ENCODE assay signal across 8 mouse cellular contexts in the genomic region with DNA sequence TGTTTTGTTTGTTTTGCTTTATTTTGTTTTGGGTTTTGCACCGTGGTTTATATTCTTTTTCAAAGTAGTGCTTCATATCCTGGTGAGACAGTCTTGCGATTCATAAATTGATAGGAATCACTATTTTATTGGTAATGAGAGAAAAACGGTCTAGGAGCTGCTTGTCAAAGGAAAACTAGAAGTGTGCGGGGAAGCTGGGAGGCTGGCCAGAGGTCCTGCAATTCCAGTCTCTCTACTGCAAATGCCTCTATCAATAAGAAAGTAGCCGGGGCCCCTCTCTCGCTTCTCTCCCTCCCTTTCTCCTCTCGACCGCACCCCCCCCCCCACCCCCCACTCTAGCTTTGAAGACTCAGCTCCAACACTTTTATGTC. TPM values are rescaled to one million over a fixed set of nuclear protein-coding genes. Genes with fewer than 3 reads are reported as not detected.
A peak's percentile ranks its signal among the peaks of the same experiment; 100 is the strongest.
DNase-seq lines count a peak whose midpoint lies in the region; ATAC-seq and TF ChIP-seq lines count a peak whose summit lies in the region.

No protein-coding gene starts in this region.

- under 1% methylated on average over 6 of the region's 8 CpGs for WGBS in forebrain, postnatal 0 days
- 3% methylated on average over 6 of the region's 8 CpGs for WGBS in liver, embryonic 14.5 days (ENCODE audit: insufficient replicate concordance)
- 1% methylated on average over 7 of the region's 8 CpGs for WGBS in stomach, postnatal 0 days

- TF ChIP-seq EP300 in liver, embryonic 14.5 days (IDR thresholded peaks at IDR 0.05; ENCODE audit: low read depth) = no peak
- TF ChIP-seq EP300 in stomach, postnatal 0 days (optimal IDR thresholded peaks at IDR 0.05) = no peak

- H3K27ac ChIP-seq in layer of hippocampus, adult 2 months = peak overlapping the region; percentile 100; the same call in 1 of the 2 replicates
- H3K27ac ChIP-seq in forebrain, postnatal 0 days (ENCODE audit: low read depth, low read length) = peak overlapping the region; percentile 100
- H3K27ac ChIP-seq in liver, embryonic 14.5 days = peak overlapping the region; percentile 96
- peak overlapping the region; percentile 99 for H3K27ac ChIP-seq in stomach, postnatal 0 days (replicated peaks)

- peak; percentile 21; the same call in 1 of the 2 replicates for ATAC-seq in forebrain, postnatal 0 days
- ATAC-seq in liver, embryonic 14.5 days (ENCODE audit: insufficient read depth) = peak; percentile 42; the same call in 1 of the 2 replicates
- ATAC-seq in stomach, postnatal 0 days (ENCODE audit: low FRiP score, low TSS enrichment) = peak; percentile 40
- no peak for ATAC-seq in granulocyte monocyte progenitor cell, adult 5-6 weeks (replicated peaks; ENCODE audit: poor library complexity, severe bottlenecking)

- peak in 1 of 2 experiments; percentile 30 for DNase-seq in layer of hippocampus, adult 2 months (ENCODE audit: low spot score in 2 of 2)
- DNase-seq in layer of hippocampus, adult 9-10 months (ENCODE audit: low spot score) = no peak
- peak; percentile 21 for DNase-seq in c-Kit-positive CD71-positive TER-119-negative erythroid progenitor cells, embryonic 14.5 days (ENCODE audit: low read depth)
- no peak for DNase-seq in forebrain, postnatal 0 days
- DNase-seq in liver, embryonic 14.5 days (ENCODE audit: low read depth in 3 of 3, low spot score in 3 of 3) = no peak
- DNase-seq in stomach, postnatal 0 days (ENCODE audit: low spot score) = no peak
- no peak for DNase-seq in adrenal gland, postnatal 14 days

- H3K36me3 ChIP-seq in forebrain, postnatal 0 days (ENCODE audit: insufficient read depth) = no peaks in the 10 kb centered on the region
- H3K36me3 ChIP-seq in liver, embryonic 14.5 days (replicated peaks; ENCODE audit: control insufficient read depth, insufficient read depth, low read depth) = no peaks in the 10 kb centered on the region
- H3K36me3 ChIP-seq in stomach, postnatal 0 days (ENCODE audit: control insufficient read depth, insufficient read depth, low read length) = no peaks in the 10 kb centered on the region

- peak overlapping the region; percentile 58 for H3K4me2 ChIP-seq in forebrain, postnatal 0 days (ENCODE audit: low read depth)
- peak overlapping the region; percentile 86 for H3K4me2 ChIP-seq in liver, embryonic 14.5 days (ENCODE audit: low read depth)
- peak overlapping the region; percentile 58 for H3K4me2 ChIP-seq in stomach, postnatal 0 days (replicated peaks; ENCODE audit: low read depth)

- peak overlapping the region; percentile 98 for H3K4me3 ChIP-seq in layer of hippocampus, adult 2 months
- peak overlapping the region; percentile 92 for H3K4me3 ChIP-seq in forebrain, postnatal 0 days (ENCODE audit: low read depth, low read length)
- H3K4me3 ChIP-seq in liver, embryonic 14.5 days (ENCODE audit: insufficient read depth in 1 of 2, low read depth in 2 of 2, low read length in 2 of 2) = peak overlapping the region; percentile 64 to 93
- H3K4me3 ChIP-seq in stomach, postnatal 0 days (ENCODE audit: low read depth, low read length) = peak overlapping the region; percentile 92

- peaks cover 10% of the 10 kb centered on the region; the same call in 1 of the 2 replicates for H3K4me1 ChIP-seq in forebrain, postnatal 0 days (ENCODE audit: insufficient read depth)
- peaks cover 6 to 11% of the 10 kb centered on the region in 2 experiments for H3K4me1 ChIP-seq in liver, embryonic 14.5 days (replicated peaks; ENCODE audit: control insufficient read depth in 2 of 2, insufficient read depth in 2 of 2, low read length in 1 of 2)
- H3K4me1 ChIP-seq in stomach, postnatal 0 days (replicated peaks; ENCODE audit: control insufficient read depth, insufficient read depth) = no peaks in the 10 kb centered on the region

- no peak for TF ChIP-seq CTCF in layer of hippocampus, adult 2 months (conservative IDR thresholded peaks at IDR 0.05)
- TF ChIP-seq CTCF in forebrain, postnatal 0 days (IDR thresholded peaks at IDR 0.05; ENCODE audit: low read depth) = no peak
- TF ChIP-seq CTCF in liver, embryonic 14.5 days (IDR thresholded peaks at IDR 0.05; ENCODE audit: low read depth) = no peak
- no peak for TF ChIP-seq CTCF in stomach, postnatal 0 days (IDR thresholded peaks at IDR 0.05; ENCODE audit: low read depth)

- no peaks in the 10 kb centered on the region for H3K27me3 ChIP-seq in forebrain, postnatal 0 days (ENCODE audit: insufficient read depth, low read length)
- no peaks in the 10 kb centered on the region for H3K27me3 ChIP-seq in liver, embryonic 14.5 days (ENCODE audit: control insufficient read depth, insufficient read depth, low read length)
- H3K27me3 ChIP-seq in stomach, postnatal 0 days (ENCODE audit: control insufficient read depth, insufficient read depth, low read length) = no peaks in the 10 kb centered on the region

- H3K9me3 ChIP-seq in forebrain, postnatal 0 days (ENCODE audit: low read length) = no peaks in the 10 kb centered on the region
- no peaks in the 10 kb centered on the region for H3K9me3 ChIP-seq in liver, embryonic 14.5 days (ENCODE audit: control insufficient read depth, low read length)
- H3K9me3 ChIP-seq in stomach, postnatal 0 days (ENCODE audit: control insufficient read depth, low read length) = no peaks in the 10 kb centered on the region

- peak overlapping the region; percentile 99 for H3K9ac ChIP-seq in forebrain, postnatal 0 days
- H3K9ac ChIP-seq in liver, embryonic 14.5 days (replicated peaks) = peak overlapping the region; percentile 97
- H3K9ac ChIP-seq in stomach, postnatal 0 days (ENCODE audit: low read length) = peak overlapping the region; percentile 5

RNA-seq across cellular contexts. Expression of a gene that starts 0.8 kb away (rescaled TPM):
- 10 to 100 TPM; 35.6 to 39.0 TPM for total RNA-seq in layer of hippocampus, adult 2 months (2021)
- total RNA-seq in forebrain, postnatal 0 days (2014; rRNA removed) = 33.9 and 35.5 TPM in 2 replicates
- polyA plus RNA-seq in forebrain, postnatal 0 days (2015; fragmentation: Nextera tagmentation; extraction: Ambion mirVana) = 33.1 and 39.0 TPM in 2 replicates
- polyA plus RNA-seq in liver, embryonic 14.5 days (2012; rRNA removed) = 5.1 and 6.2 TPM in 2 replicates
- polyA plus RNA-seq in liver, embryonic 14.5 days (2014; fragmentation: Nextera tagmentation; extraction: Ambion mirVana) = 9.8 and 10.0 TPM in 2 replicates
- 14.2 and 15.0 TPM in 2 replicates for polyA plus RNA-seq in stomach, postnatal 0 days (2015; fragmentation: Nextera tagmentation; extraction: Ambion mirVana)
- total RNA-seq in adrenal gland, postnatal 14 days (2021) = 16.4 and 19.3 TPM in 2 replicates
- 15.1 and 17.2 TPM in 2 replicates for total RNA-seq in granulocyte monocyte progenitor cell, adult 5-6 weeks (2014; fragmentation: Nextera tagmentation)
- total RNA-seq in granulocyte monocyte progenitor cell, adult 5-6 weeks (2017) = 14.7 and 16.5 TPM in 2 replicates

Comparison
In these comparisons a context has a peak if more than half of its experiments do, and no peak if none do; other contexts are left out.
1. H3K9ac ChIP-seq: peak in every context shown above with its lines; median percentile 99 in forebrain, postnatal 0 days; 97 in liver, embryonic 14.5 days; 5 in stomach, postnatal 0 days.